Mouse (Mus musculus) heart, adult 2 months (tissue): ENCODE data around the gene Pak3.

Source experiments
- CTCF ChIP-seq: fragments of 200-600 bp; IDR thresholded peaks from 2 replicates; pipeline ENCODE4 v1.8.1; 2022; ENCODE audit warnings: antibody characterized with exemption, mild to moderate bottlenecking, moderate library complexity
- EP300 ChIP-seq: fragments of 200-500 bp; IDR thresholded peaks from 2 replicates; pipeline ENCODE4 v1.6.1; 2011; ENCODE audit warnings: low read depth, low read length, control low read depth; ENCODE audit not compliant: insufficient read depth

DNA sequence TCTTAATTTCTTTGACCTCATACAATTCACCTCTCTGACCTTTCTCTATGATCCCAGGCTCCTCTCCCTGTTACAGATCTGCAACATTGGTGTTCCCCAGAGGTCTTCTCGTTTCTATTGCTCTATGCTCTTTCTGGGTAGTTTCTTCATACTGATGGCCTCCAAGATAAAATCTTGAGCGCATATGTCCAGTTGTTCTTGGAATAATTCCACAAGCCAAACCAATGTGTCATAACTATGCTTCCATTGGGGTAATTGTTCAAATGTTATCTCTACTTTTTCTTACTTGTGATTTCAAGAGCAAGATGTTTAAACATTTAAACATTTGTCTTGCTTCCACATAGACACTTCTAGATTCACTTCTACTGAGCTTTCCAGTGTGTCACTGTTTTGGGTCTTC, 160.2 kb downstream of the Pak3 start:
- TF ChIP-seq EP300, result no peak
- no peak for TF ChIP-seq CTCF
